Mouse (Mus musculus): ENCODE measurements at regions not wholly inside any gene's neighbourhood (a gene's known extent, or its start where the extent isn't known, plus 50 kb on each side); places are given as distances from the start of the nearest gene placed in this dataset.

DNA sequence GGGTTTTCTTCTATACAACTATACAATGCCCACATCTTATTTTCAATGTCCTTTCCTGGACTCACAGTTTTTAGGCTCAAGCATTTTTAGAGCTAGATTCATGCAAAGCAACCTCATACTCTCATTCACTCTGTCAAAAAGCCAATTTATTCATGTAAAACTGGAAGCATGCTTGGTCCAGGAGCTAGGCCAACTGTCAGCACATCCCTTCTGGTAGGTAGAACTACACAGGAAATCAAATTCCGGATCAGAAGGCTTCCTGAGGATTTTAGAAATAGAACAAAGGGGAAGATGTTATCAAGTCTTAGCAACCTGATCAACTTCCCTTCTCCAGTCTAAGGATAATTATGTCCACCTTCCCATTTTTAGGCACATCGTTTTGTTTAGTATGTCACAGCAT, 432.4 kb upstream of the Tbl1xr1 start:
- TF ChIP-seq CTCF (conservative IDR thresholded peaks at IDR 0.05; ENCODE audit: insufficient read depth, insufficient read length, low read depth, low read length) (no peak), POLR2A (IDR thresholded peaks at IDR 0.05; ENCODE audit: low read depth, low read length) (no peak)

Data from kidney, adult 2 months (tissue).